Mouse (Mus musculus): ENCODE data around the gene Rtkn2. TPM values are rescaled to one million over a fixed set of nuclear protein-coding genes. Genes with fewer than 3 reads are reported as not detected.
"Not testable (repeated sequence)": the region's sequence is repeated elsewhere in the genome, so short reads cannot be mapped to it uniquely, and the experiment has no call there.

Gene Rtkn2
- total RNA-seq, 2 experiments from 2014 or later = 0.29 to 0.36 TPM

GRCm38 (mm10) chr10:68079910-68080670 lies 100.7 kb downstream of the Rtkn2 start:
- no peak for DNase-seq

DNA sequence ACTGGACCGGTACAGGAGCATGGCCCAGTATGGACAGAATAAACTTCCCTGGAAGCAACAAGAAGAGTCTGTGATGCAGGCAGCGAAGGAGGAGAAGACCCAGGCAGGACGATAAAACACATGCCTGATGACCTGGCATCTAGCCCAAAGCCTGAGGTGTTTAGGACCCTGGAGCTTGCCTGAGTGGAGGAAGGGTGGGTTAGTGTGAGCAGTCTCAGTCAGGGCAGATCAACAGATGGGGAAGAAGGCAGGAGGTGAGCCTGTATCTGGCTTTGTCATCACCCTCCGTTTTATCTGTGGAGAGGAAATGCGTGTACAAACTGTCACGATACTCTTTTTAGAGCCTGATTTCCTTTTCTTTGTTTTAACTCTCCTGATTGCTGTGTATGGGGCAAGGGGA lies 102.3 kb downstream of the Rtkn2 start:
- DNase-seq = no peak

GRCm38 (mm10) chr10:68085574-68085973 lies 106.2 kb downstream of the Rtkn2 start:
- DNase-seq = no peak

- no peak for DNase-seq
Observed at GRCm38 (mm10) chr10:68086973-68087372, 107.6 kb downstream of the Rtkn2 start.

GRCm38 (mm10) chr10:68087722-68088121 lies 108.4 kb downstream of the Rtkn2 start:
- DNase-seq = no peak

DNA sequence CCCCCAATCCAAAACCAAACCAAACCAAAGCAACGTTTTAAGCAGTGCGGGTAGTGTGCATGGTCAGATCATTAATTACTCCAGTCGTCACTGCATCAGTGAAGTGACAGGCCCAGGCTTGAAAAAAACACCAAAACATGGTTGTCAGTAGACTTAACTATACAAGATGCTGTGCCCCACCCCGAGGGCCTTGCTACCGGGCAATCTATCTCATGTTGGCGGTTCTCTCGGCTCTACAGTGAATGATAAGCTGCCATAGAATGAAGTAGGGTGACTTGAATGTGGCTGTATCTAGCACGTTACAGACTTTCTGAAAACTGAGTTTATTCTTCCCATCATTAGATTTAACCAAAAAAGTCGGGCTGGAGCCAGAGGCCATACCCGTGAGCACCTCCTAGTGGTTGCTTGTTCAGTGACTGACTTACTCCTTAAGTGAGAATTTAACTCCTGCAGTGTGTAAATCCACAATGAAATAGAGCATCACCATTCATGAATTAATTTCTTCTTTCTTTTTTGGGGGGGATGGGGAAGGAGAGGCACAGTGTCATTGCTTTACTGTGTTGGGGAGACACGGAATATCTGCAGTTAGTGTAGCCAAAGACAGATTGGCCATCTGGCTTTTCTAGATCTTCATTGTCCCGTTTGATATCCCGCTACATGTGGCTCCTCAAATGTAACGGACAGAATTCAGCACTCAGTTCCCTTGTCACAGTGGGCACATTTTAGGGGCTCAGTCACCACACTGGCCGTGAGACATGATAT lies 110.2 kb downstream of the Rtkn2 start:
- no peak for DNase-seq

DNA sequence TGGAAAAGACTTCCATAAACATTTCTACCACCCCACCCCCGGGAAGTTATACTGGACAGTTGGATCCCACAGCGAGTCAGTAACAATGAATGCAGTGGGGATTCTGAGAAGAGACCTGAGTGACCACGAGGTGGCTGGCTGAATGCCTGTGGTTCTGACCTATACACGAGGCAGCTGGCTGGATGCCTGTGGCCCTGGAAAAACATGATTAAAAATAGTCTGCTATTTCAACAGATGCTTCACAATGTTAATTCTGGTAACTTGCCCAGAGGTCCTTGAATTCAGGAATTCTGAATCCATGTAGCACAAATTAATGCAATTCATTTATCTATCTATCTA lies 110.8 kb downstream of the Rtkn2 start:
- DNase-seq = peak; percentile 78

GRCm38 (mm10) chr10:68090544-68090943 lies 111.2 kb downstream of the Rtkn2 start:
- DNase-seq = no peak

- DNase-seq = no peak
Observed at GRCm38 (mm10) chr10:68091011-68091410, 111.6 kb downstream of the Rtkn2 start.

- DNase-seq = no peak
Observed at GRCm38 (mm10) chr10:68091840-68092239, 112.5 kb downstream of the Rtkn2 start.

DNA sequence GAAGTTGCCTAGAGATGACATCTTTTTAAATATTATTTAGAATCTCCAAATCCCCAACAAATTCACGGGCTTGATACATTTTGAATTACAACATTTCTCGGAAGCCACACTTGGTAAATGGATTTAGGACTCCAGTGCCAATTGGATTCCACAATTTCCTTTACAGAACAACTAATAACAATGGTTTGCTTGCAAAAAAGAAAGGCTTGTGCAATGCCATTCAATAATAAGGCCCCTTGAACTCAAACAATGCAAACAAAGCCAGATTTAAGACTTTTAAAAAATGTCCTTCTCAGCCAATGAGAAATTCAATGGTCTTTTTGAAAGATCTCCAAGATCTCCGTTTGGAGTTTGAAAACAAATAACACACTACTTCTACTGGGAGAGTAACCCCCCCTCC lies 114.1 kb downstream of the Rtkn2 start:
- no peak for DNase-seq

- no peak for DNase-seq
Observed at GRCm38 (mm10) chr10:68095136-68095535, 115.8 kb downstream of the Rtkn2 start.

- DNase-seq = no peak
Observed at GRCm38 (mm10) chr10:68096395-68096794, 117.0 kb downstream of the Rtkn2 start.

DNA sequence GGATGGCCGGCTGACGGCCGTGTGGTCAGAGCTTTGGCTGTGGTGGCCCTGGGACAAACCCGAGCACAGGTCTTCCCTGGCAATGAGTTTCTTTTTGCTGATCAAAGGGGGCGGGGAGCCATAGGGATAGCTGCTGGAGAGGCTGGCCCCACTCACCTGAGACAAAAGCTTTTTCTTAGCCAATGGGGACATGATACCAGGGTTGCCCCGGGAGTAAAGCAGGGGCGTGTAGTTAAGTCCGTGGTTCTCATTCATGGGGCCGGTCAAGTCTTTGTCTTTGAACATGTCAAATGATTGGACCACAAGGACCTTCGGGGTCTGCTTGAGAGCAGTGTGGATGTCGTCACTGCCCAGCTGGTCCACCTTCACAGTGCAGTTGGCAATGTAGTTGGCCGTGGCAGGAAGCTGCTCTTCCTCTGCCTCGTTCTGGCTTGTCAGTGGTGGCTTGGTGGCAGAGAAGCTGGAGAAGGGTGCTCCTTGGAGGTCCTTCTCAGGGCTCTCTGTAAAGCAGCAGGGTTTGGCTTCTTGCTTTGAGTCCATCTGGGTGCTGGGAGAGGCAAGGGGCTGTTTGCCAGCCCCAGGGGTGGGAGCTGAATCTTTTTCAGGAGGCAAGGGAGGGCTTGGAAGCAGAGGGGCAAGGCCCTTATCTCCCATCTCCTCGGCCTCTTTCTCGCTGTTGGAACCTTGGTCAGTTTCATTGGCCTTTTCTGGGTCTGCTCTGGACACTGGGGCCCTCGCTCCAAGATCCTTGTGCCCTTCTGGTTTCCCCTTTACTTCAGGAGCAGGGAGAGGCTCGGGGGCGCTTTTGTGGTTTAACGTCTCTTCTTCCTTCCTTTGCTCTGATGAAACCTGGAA lies 118.7 kb downstream of the Rtkn2 start:
- DNase-seq = no peak

- not testable (repeated sequence) for DNase-seq
Observed at GRCm38 (mm10) chr10:68099801-68100200, 120.4 kb downstream of the Rtkn2 start.

DNA sequence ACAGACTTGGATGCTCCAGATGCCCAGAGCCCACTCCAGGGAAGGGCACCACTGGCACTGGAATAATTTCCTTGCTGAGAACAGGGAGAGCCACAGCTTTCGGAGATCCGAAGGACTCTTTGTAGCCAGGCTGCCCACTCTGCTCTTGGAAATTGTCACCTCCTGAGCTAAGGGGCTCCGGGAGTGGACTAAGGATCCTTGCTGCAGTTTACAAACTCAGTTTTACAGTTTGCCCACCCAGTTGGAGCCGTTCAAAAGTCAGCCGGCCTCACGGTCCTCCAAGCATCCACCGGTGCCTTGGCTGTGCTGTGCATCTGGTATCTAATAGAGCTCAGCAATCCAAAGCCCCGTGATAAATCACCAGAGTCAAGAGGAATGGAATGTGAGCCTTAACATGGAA lies 121.1 kb downstream of the Rtkn2 start:
- no peak for DNase-seq

GRCm38 (mm10) chr10:68101251-68101650 lies 121.9 kb downstream of the Rtkn2 start:
- no peak for DNase-seq

DNA sequence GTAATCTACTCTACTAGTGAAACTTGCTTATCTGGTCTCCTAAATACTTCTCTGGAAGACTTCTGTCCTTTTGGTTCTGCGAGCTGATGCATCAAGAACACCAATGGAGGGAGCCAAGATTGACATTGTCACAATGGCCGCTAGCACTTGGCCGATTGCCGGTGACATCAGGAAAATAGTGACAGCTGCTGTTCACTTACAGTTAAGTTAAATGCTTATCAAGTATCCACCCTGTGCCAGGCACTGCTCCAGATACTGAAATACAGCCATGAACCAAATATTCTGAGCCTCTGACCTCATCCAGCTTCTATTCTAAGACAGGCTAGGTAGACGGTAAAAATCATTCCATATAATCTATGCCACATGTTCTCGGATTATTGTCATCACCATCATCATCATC lies 123.2 kb downstream of the Rtkn2 start:
- peak; percentile 56 for DNase-seq

- DNase-seq = no peak
Observed at GRCm38 (mm10) chr10:68103078-68103855, 123.9 kb downstream of the Rtkn2 start.

- no peak for DNase-seq
Observed at GRCm38 (mm10) chr10:68103988-68104387, 124.6 kb downstream of the Rtkn2 start.

DNA sequence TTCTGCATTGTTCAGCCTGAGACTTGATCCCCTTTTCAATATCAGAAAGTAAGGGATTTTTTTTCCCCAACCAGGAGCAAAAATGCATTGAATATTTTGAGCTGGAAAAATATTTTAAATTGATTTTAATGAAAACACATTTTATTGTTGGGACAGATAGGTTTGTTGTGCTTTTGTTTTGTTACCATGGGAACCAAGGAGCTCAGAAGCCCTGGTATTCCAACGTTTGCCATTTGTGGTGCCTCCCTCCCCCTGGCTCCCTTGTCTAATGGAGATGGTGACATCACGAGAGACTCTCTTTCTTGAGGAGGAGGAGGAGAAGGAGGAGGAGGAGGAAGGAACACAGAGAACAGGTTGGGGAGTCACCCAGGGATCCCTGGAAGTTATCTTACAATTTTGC lies 125.1 kb downstream of the Rtkn2 start:
- no peak for DNase-seq

All from gastrocnemius, postnatal 25 days (tissue).